Mouse (Mus musculus) kidney, postnatal 0 days (tissue): ENCODE results near the gene Shroom3. TPM values are rescaled to one million over a fixed set of nuclear protein-coding genes. Genes with fewer than 3 reads are reported as not detected.

ENCODE experiments used
- ATAC-seq: fragments of 200-750 bp; cut with Nextera tagmentation; replicated peaks from 2 replicates; pipeline ENCODE4 v1.8.0; 2017; ENCODE audit warnings: low read depth, moderate number of reproducible peaks, moderate TSS enrichment, moderate library complexity; ENCODE audit not compliant: low FRiP score
- DNase-seq: peaks from one replicate; pipeline ENCODE4 v3.0.0-alpha.2; 2016; ENCODE audit warnings: low spot score
- H3K27ac ChIP-seq: fragments of 300-500 bp; sonication (generic); 2 replicates; pipeline ENCODE4 v1.5.1; 2014; ENCODE audit warnings: mild to moderate bottlenecking
- H3K27me3 ChIP-seq: fragments of 300-500 bp; sonication (generic); 2 replicates; pipeline ENCODE4 v1.6.1; 2014; ENCODE audit warnings: low read length, mixed read lengths; ENCODE audit not compliant: insufficient read depth
- H3K36me3 ChIP-seq: fragments of 300-500 bp; sonication (generic); 2 replicates; pipeline ENCODE4 v1.6.1; 2014; ENCODE audit warnings: low read length, mixed read lengths; ENCODE audit not compliant: insufficient read depth
- H3K4me1 ChIP-seq: fragments of 300-500 bp; sonication (generic); replicated peaks from 2 replicates; pipeline ENCODE4 v1.6.1; 2014; ENCODE audit warnings: antibody characterized with exemption, low read length, mixed read lengths; ENCODE audit not compliant: insufficient read depth
- H3K4me2 ChIP-seq: fragments of 300-500 bp; sonication (generic); 2 replicates; pipeline ENCODE4 v1.6.1; 2014; ENCODE audit warnings: mild to moderate bottlenecking, low read length, moderate library complexity, mixed read lengths
- H3K4me3 ChIP-seq: fragments of 300-500 bp; sonication (generic); replicated peaks from 2 replicates; pipeline ENCODE4 v1.5.1; 2014; ENCODE audit warnings: low read depth, low read length
- H3K9ac ChIP-seq: fragments of 300-500 bp; sonication (generic); 2 replicates; pipeline ENCODE4 v1.6.1; 2014; ENCODE audit warnings: low read depth, low read length
- H3K9me3 ChIP-seq: fragments of 300-500 bp; sonication (generic); replicated peaks from 2 replicates; pipeline ENCODE4 v1.6.1; 2016; ENCODE audit warnings: low read length, inconsistent platforms, mixed read lengths
- CTCF ChIP-seq: IDR thresholded peaks from 2 replicates; pipeline ENCODE4 v1.5.1; 2016; ENCODE audit warnings: antibody characterized with exemption, low read depth, mild to moderate bottlenecking, moderate library complexity
- WGBS: fragments of 180-500 bp; shearing (Covaris S2); extraction: QIAGEN DNeasy Blood & Tissue Kit; methylation state at CpG from one replicate; pipeline ENCODE4 v1.1.7; 2014; 5-methylcytosine and 5-hydroxymethylcytosine counted together
- polyA plus RNA-seq: library from polyadenylated mRNA; unstranded; fragments of >200 nt; fragmentation: Nextera tagmentation; extraction: Ambion mirVana; gene quantifications from 2 replicates; pipeline ENCODE4 v1.2.1, GENCODE M21; 2015

The Shroom3 gene
- polyA plus RNA-seq, 1 experiment from 2014 or later: 6.7 TPM

DNA sequence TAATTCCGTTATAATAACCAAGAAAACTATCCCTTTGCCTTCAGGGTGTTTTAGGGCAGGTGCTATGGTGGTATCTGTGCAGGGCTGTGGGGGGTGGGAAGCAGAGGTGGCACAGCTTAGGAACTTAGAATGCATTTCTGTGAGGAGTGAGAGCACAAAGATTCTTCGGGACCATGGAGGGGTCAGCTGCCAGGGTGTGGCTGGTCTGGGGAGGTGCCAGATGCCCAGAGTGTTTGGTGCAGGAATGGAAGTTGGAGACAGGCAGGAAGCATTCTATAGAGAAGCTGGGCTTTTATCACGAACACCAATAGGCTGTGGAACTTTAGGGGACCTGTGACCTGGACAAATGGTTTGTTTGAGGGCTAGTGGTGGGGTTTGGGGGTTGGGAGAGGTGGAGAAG lies 58.6 kb downstream of the Shroom3 start:
- no peak overlapping the region for H3K27ac ChIP-seq
- H3K9ac ChIP-seq: no peak overlapping the region
- ATAC-seq: no peak
- TF ChIP-seq CTCF: no peak
- H3K9me3 ChIP-seq: no peaks in the 10 kb centered on the region
- DNase-seq: no peak
- H3K4me3 ChIP-seq: no peak overlapping the region
- WGBS: 67% methylated on average over 3 of the region's 3 CpGs
- H3K36me3 ChIP-seq: no peaks in the 10 kb centered on the region
- no peaks in the 10 kb centered on the region for H3K4me1 ChIP-seq
- H3K4me2 ChIP-seq: no peak overlapping the region
- H3K27me3 ChIP-seq: no peaks in the 10 kb centered on the region

- H3K27ac ChIP-seq: no peak overlapping the region
- H3K4me3 ChIP-seq: no peak overlapping the region
- DNase-seq: no peak
- H3K9ac ChIP-seq: no peak overlapping the region
- H3K36me3 ChIP-seq: no peaks in the 10 kb centered on the region
- H3K27me3 ChIP-seq: no peaks in the 10 kb centered on the region
- no peak for ATAC-seq
- WGBS: 48% methylated on average over 5 of the region's 5 CpGs
- no peak for TF ChIP-seq CTCF
- no peak overlapping the region for H3K4me2 ChIP-seq
- H3K9me3 ChIP-seq: no peaks in the 10 kb centered on the region
- no peaks in the 10 kb centered on the region for H3K4me1 ChIP-seq
Measured at GRCm38 (mm10) chr5:92742701-92743100, 59.5 kb downstream of the Shroom3 start.

- Histone ChIP-seq H3K4me2 (no peak overlapping the region), H3K4me3 (no peak overlapping the region), H3K27me3 (no peaks in the 10 kb centered on the region), H3K27ac (no peak overlapping the region), H3K4me1 (no peaks in the 10 kb centered on the region), H3K9ac (no peak overlapping the region), H3K9me3 (no peaks in the 10 kb centered on the region), H3K36me3 (no peaks in the 10 kb centered on the region)
- DNase-seq (no peak), ATAC-seq (no peak)
- 65% methylated on average over 8 of the region's 8 CpGs for whole genome bisulfite sequencing
- TF ChIP-seq CTCF: no peak
Measured at GRCm38 (mm10) chr5:92745390-92746253, 62.4 kb downstream of the Shroom3 start.

GRCm38 (mm10) chr5:92751488-92751887 lies 68.3 kb downstream of the Shroom3 start:
- no peak for DNase-seq
- WGBS: 87% methylated on average over 4 of the region's 4 CpGs

GRCm38 (mm10) chr5:92755241-92755775 lies 72.1 kb downstream of the Shroom3 start:
- no peaks in the 10 kb centered on the region for H3K9me3 ChIP-seq
- no peak overlapping the region for H3K4me2 ChIP-seq
- no peak for ATAC-seq
- 83% methylated on average over 7 of the region's 7 CpGs for WGBS
- H3K9ac ChIP-seq: no peak overlapping the region
- no peak overlapping the region for H3K4me3 ChIP-seq
- no peaks in the 10 kb centered on the region for H3K36me3 ChIP-seq
- no peaks in the 10 kb centered on the region for H3K4me1 ChIP-seq
- no peak overlapping the region for H3K27ac ChIP-seq
- no peak for DNase-seq
- no peak for TF ChIP-seq CTCF
- H3K27me3 ChIP-seq: no peaks in the 10 kb centered on the region

More at GRCm38 (mm10) chr5:92751488-92751887, 68.3 kb downstream of the Shroom3 start:
- Histone ChIP-seq H3K27me3 (no peaks in the 10 kb centered on the region), H3K4me3 (no peak overlapping the region), H3K27ac (no peak overlapping the region), H3K36me3 (no peaks in the 10 kb centered on the region), H3K9me3 (no peaks in the 10 kb centered on the region), H3K4me1 (no peaks in the 10 kb centered on the region), H3K4me2 (no peak overlapping the region), H3K9ac (no peak overlapping the region)
- no peak for TF ChIP-seq CTCF
- no peak for ATAC-seq

DNA sequence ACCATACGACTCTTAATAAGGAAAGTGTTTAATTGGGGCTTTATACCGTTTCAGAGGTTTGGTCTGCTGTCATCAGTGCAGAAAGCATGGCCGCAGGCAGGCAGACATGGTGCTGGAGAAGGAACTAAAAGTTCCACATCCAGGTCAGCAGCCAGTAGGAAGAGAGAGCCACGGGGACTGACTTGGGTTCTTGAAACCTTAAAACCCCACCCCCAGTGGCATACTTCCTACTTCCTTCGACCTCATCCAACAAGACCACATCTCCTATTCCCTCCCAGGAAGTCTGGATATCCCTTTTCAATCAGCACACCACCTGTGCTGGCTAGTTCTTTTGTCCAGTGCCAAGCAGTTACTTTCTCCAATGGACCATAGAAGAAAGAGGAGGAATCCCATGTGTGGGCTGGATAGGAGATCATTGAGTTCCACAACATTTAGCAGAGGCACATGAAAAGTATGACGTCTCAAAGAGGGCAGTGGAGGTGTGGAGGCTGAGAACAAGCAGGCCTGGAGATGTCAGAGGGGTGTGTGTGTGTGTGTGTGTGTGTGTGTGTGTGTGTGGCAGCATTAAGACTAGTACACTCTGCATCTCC lies 76.0 kb downstream of the Shroom3 start:
- no peak for TF ChIP-seq CTCF
- Histone ChIP-seq H3K4me2 (no peak overlapping the region), H3K4me1 (peaks cover 18% of the 10 kb centered on the region), H3K36me3 (no peaks in the 10 kb centered on the region), H3K9me3 (no peaks in the 10 kb centered on the region), H3K27ac (no peak overlapping the region), H3K4me3 (no peak overlapping the region), H3K9ac (no peak overlapping the region), H3K27me3 (no peaks in the 10 kb centered on the region)
- ATAC-seq (peak; percentile 70), DNase-seq (peak; percentile 77)
- 57% methylated on average over 6 of the region's 6 CpGs for WGBS
